Mouse (Mus musculus): Measurements from ENCODE around the gene Klhl10.

Gene Klhl10

GRCm38 (mm10) chr11:100462699-100463098 lies 21.0 kb downstream of the Klhl10 start:
- DNase-seq (ENCODE audit: low read depth, low spot score), result no peak

GRCm38 (mm10) chr11:100465229-100465792 lies 23.6 kb downstream of the Klhl10 start:
- DNase-seq (ENCODE audit: low read depth, low spot score), result no peak

DNA sequence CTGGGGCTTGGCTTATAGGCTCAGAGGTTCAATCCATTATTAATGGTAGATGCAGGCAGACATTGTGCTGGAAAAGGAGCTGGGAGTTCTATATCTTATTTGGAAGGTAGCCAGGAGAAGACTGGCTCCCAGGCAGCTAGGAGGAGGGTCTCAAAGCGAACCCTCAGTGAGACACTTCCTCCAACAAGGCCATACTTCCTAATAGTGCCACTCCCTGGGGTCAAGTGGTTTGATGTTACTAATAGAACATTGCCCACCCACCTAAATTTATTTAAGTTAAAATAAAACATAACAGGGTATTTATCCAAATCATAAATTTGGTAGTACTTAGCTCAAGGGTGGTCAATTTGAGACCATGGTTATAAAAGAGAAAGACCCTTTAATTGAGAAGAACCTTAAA lies 24.1 kb downstream of the Klhl10 start:
- no peak for DNase-seq (ENCODE audit: low read depth, low spot score)

DNA sequence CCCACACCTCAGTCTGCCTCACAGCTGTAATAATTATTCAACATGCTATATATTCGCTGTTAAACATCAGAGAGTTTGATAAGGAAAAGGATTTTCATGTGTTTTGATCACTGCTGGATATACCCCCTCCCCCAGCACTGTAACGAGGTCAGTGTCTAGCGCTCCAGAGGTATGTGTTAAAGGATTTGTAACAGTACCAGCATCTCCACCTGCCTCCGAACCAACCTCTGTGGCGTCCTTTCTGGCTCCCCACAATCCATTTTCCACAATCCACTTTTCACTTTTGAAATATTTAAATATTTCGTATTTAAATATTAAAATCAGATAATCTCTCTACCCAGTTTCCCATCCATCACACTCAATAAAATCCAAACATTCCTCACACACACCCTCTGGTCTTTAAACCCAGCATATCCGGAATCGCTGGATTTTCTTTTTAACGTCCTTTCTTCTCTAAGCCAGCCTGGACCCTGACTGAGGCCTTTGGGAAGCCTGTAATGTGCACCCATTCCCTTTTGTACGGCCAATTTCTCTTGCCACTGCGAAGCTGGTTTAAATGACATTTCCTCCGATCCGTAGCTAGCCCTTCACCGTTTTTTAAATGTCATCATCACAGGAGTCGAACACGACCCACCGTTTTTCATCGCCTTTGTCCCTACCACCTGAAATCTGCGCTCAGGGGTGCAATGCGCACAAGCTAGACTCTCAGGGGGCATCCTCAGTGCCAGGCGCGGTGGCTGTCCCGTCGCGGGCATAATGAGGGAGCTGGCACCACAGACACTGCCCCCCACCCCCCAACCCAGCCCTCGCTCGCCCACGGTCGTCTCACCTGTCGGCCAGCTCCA lies 29.9 kb downstream of the Klhl10 start:
- DNase-seq (ENCODE audit: low read depth, low spot score), result peak; percentile 1

- peak; percentile 92 for DNase-seq (ENCODE audit: low read depth, low spot score)
Observed at GRCm38 (mm10) chr11:100472197-100472934, 30.6 kb downstream of the Klhl10 start, which contains the start of gene Klhl11. Gene Klhl11, minus strand, starts transcription at chr11:100472741.

DNA sequence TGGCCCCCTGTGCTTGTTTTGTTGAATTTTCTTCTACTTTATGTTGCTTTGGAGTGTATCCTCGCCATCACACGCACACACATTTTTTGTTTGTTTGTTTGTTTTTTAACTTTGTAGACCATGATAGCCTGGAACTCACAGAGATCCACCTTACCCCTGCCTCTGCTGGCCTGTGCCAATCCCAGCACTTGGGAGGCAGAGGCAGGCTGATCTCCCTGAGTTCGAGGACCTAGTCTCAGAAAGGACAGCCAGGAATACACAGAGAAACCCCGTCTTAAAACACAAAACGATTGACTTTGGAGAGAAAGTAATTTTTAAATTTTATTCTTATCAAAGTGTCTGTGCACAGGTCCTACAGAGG lies 31.2 kb downstream of the Klhl10 start:
- no peak for DNase-seq (ENCODE audit: low read depth, low spot score)

DNA sequence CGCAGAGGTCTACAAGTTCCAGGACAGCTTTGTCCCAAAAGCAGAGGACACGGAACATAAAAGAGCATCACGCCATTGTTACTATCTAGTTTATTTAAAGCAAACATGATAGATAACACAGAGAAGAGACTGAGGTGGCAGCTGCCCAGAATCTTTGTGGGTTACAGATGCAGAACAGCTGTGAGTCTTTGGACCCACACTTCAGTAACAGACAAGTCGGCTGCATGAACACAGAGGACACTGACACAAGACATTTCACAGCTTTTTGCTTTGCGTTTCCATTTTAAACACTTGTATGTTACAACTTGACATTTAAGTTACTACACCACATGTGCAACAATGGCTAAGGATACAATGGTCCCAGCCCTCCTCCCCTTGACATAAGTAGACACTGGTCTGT lies 34.6 kb downstream of the Klhl10 start:
- DNase-seq (ENCODE audit: low read depth, low spot score), result no peak

DNA sequence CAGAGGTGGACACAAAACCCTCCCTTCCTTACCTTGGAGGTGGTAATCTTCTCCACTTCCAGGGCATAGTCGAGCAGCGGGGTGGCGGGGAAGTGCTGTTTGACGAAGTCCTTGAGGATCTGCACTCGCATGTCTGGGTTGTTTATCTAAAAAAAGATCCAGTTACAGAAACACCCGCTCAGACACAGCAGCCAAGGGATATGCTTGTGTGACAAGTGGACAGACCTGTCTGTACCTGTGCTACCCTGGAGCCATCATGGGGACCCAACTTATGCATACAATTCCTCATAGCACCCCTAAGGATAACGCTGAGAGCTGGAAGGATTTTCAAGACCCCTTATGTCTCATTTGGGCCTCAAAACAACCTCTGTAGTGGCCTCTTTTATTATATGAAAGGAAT lies 37.4 kb downstream of the Klhl10 start:
- no peak for DNase-seq (ENCODE audit: low read depth, low spot score)

DNA sequence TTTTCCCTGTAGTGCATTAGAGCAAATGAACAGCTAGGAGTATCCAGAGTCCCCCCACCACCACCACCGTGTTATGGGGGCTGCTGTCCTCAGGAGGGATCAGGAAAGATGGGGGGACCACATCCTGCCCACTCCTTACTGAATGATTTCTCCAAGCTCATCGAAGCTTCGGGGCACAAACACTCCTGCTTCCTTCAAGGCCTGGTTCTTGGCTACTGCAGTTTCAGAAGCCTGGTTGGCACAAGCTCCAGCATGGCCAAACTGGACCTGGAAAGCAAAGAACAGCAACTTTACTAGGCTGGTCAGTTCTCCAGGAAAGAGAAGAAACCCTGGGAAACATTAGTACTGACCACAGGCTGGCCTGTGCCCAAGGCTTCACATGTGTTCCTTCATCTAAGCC lies 42.7 kb downstream of the Klhl10 start:
- no peak for DNase-seq (ENCODE audit: low read depth, low spot score)

DNA sequence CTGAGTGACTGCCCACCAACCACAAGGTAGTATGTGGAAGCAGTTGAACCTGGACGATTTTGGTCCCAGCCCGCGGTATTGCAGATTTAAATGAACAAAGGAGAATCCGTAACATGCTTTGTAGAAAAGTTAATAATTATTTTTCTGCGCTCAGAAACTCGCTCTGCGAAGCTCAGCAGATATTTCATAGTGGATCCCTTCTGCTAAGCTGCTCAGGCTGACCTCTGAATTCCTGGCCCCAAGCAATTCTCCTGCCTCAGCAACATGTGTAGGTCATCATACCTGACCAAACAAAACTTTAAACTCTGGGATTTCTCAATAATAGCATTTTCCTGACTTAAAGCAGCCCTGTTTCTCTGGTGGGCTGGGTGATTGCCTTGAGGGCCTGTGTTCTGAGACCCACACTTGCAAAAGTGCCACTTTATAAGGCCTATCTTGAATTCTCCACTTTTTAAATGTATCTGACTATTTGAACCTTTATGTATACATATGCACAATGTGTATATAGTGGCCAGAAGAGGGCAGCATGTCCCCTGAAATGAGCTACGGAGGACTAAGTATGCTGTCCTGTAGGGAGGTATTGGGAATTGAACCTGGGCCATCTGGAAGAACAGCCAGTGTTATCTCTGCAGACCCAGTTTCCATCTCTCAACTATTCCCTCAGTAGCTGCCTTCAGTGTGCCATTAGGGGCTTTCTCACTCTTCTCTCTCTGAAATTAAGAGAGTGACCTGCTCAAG lies 44.3 kb downstream of the Klhl10 start:
- DNase-seq (ENCODE audit: low read depth, low spot score), result peak; percentile 19

DNA sequence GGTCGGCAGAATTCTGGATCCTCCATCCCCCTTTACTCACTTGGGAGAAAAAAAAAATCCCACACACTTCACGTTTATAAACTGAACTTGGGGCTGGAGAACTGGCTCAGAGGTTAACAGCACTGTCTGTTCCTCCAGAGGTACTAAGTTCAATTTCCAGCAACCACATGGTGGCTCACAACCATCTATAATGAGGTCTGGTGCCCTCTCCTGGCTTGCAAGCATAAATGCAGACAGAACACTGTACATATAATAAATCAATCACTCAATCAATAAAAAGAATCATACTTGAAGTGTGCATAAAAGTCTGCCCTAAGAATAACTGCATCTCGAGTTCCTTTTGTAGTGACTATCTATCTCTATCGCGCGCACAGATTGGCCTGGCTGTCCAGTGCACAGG lies 49.2 kb downstream of the Klhl10 start:
- DNase-seq (ENCODE audit: low read depth, low spot score), result no peak

DNA sequence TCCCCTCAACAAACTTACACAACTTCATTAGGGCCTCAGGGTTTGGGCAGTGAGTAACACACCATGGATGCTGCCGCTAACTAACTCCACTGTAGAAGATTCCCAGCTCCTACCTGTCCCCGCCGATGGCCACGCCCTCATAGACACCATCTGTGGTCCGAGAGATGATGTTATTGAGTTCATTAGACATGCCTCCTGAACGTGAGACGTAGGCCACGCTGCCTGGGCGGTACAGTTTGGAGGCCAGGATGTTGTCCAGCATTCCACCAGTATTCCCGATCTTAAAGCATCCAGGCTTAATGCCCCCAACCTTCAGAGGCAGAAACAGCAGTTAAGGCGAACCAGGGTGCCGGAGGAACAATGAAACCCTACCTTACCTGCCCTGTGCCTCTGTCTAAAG lies 52.1 kb downstream of the Klhl10 start:
- DNase-seq (ENCODE audit: low read depth, low spot score), result no peak

GRCm38 (mm10) chr11:100500241-100500640 lies 58.5 kb downstream of the Klhl10 start:
- DNase-seq (ENCODE audit: low read depth, low spot score), result no peak

- DNase-seq (ENCODE audit: low read depth, low spot score), result no peak
Observed at GRCm38 (mm10) chr11:100500651-100501050, 58.9 kb downstream of the Klhl10 start.

- DNase-seq (ENCODE audit: low read depth, low spot score), result no peak
Observed at GRCm38 (mm10) chr11:100501321-100501720, 59.6 kb downstream of the Klhl10 start.

DNA sequence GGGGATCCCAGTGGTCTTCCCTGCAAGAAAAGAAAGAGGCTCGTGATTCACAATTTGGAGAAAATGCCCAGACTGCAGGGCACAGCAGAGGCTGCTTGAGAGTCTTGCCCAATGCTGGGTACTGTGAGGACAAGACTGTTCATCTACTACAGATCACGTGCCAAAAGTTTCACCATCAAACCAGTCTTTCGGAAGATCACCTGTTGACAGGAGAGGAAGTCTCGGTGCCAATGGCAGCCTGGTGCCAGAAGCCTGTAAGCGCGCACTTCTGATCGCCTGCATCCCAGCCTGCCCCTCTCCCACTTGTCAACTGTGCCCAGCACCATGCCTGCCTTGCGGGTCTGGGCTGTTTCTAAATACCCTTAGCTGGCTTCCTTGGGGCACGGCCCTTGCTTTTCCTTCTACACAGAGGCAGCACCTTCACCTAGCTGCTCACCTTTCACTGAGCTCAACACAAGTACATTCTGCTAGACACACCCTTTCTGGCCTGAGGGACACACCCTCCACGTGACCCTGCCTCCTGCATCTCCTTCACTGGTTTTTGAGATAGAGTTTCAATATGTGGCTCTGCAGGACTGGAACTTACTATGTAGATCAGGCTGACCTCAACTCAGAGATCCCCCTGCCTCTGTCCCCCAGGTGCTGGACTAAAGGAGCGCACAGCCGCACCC lies 63.4 kb downstream of the Klhl10 start:
- DNase-seq (ENCODE audit: low read depth, low spot score), result no peak

DNA sequence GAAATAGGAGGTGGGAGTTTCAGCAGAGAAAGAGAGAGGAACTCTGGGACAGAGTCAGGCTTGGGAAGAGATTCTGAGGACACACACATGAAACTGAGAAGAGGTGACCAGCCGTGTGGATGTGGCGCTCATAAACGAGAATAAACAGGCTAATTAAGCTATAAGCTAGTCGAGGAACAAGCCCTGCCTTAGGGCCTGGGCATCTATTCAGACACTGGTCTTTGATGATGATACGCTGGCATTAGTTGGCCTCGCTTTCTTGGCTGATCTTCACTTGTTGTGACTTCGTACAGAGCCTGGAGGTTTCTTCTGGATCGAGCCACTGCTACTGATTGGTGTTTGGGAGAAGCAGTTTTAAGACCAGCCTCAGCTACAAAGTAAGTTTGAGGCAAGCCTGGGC lies 64.3 kb downstream of the Klhl10 start:
- no peak for DNase-seq (ENCODE audit: low read depth, low spot score)
